Mouse (Mus musculus) heart, adult 2 months (tissue): ENCODE measurements around the gene Zfp654. TPM values are rescaled to one million over a fixed set of nuclear protein-coding genes. Genes with fewer than 3 reads are reported as not detected.

ENCODE experiments used
- DNase-seq, 2 experiments: peaks; one replicate each; pipeline ENCODE4 v3.0.0; 2021
- H3K27ac ChIP-seq: fragments of 200-600 bp; 2 replicates; pipeline ENCODE4 v1.8.1; 2022
- H3K27me3 ChIP-seq: fragments of 200-500 bp; 2 replicates; pipeline ENCODE4 v1.6.1; 2012; ENCODE audit warnings: mild to moderate bottlenecking, low read length, inconsistent platforms, mixed read lengths; ENCODE audit not compliant: control insufficient read depth, insufficient read depth
- H3K36me3 ChIP-seq: fragments of 200-500 bp; 2 replicates; pipeline ENCODE4 v1.6.1; 2012; ENCODE audit warnings: low read length, inconsistent platforms; ENCODE audit not compliant: control insufficient read depth, insufficient read depth
- H3K4me1 ChIP-seq: fragments of 200-500 bp; 2 replicates; pipeline ENCODE4 v1.6.1; 2011; ENCODE audit warnings: low read length; ENCODE audit not compliant: control insufficient read depth, insufficient read depth
- H3K4me3 ChIP-seq: fragments of 200-600 bp; 2 replicates; pipeline ENCODE4 v1.8.1; 2022
- H3K79me2 ChIP-seq: fragments of 200-500 bp; replicated peaks from 2 replicates; pipeline ENCODE4 v1.6.1; 2012; ENCODE audit warnings: mild to moderate bottlenecking, inconsistent platforms, low read length, moderate library complexity, mixed read lengths; ENCODE audit not compliant: control insufficient read depth, insufficient read depth
- H3K9ac ChIP-seq: fragments of 200-500 bp; 2 replicates; pipeline ENCODE4 v1.6.1; 2012; ENCODE audit warnings: low read depth, mild to moderate bottlenecking, control low read depth, inconsistent platforms, low read length, mixed read lengths
- CTCF ChIP-seq: fragments of 200-600 bp; IDR thresholded peaks from 2 replicates; pipeline ENCODE4 v1.8.1; 2022; ENCODE audit warnings: antibody characterized with exemption, mild to moderate bottlenecking, moderate library complexity
- EP300 ChIP-seq: fragments of 200-500 bp; IDR thresholded peaks from 2 replicates; pipeline ENCODE4 v1.6.1; 2011; ENCODE audit warnings: low read depth, low read length, control low read depth; ENCODE audit not compliant: insufficient read depth
- POLR2A ChIP-seq: fragments of 200-500 bp; IDR thresholded peaks from 2 replicates; pipeline ENCODE4 v1.6.1; 2011; ENCODE audit warnings: mild to moderate bottlenecking, low read depth, low read length, control low read depth; ENCODE audit not compliant: insufficient read depth
- WGBS: fragments of 180-500 bp; shearing (Covaris S2); methylation state at CpG from one replicate; pipeline ENCODE4 v1.1.7; 2018; 5-methylcytosine and 5-hydroxymethylcytosine counted together
- intact Hi-C: fragments of 180-260 bp; cut with DNase I; formaldehyde crosslinking; loops from one replicate; pipeline ENCODE4 v1.15.1; 2025
- polyA plus RNA-seq: library from polyadenylated mRNA; depleted of rRNA; stranded (reverse); fragments of >200 nt; gene quantifications from 2 replicates; pipeline ENCODE4 v1.2.3, GENCODE M21; 2012
- total RNA-seq, 2 experiments: library from RNA; stranded (reverse); gene quantifications; 2 replicates each; pipeline ENCODE4 v1.2.3; 2021

The Zfp654 gene
- total and polyA plus RNA-seq, 3 experiments = 1.3 to 10.6 (median 7.2) TPM

GRCm38 (mm10) chr16:64757666-64758400 is 93.6 kb downstream of the Zfp654 start:
- Histone ChIP-seq H3K4me1 (peaks cover 2% of the 10 kb centered on the region; the same call in 1 of the 2 replicates), H3K79me2 (no peaks in the 10 kb centered on the region), H3K4me3 (no peak overlapping the region), H3K9ac (no peak overlapping the region), H3K27me3 (no peaks in the 10 kb centered on the region), H3K27ac (peak overlapping the region; percentile 58; the same call in 1 of the 2 replicates), H3K36me3 (peaks cover 4% of the 10 kb centered on the region; the same call in 1 of the 2 replicates)
- DNase-seq = no peak
- WGBS = 77% methylated on average over 7 of the region's 7 CpGs
- intact Hi-C loops = loop anchor here (5.0 to 10.0 kb wide), 2 partner anchors 197 to 714 kb away; no protein-coding TSS in a partner anchor
- TF ChIP-seq CTCF (no peak), POLR2A (no peak), EP300 (no peak)

- TF ChIP-seq POLR2A (no peak), CTCF (no peak)
- Histone ChIP-seq H3K4me3 (no peak overlapping the region), H3K36me3 (peaks cover 4% of the 10 kb centered on the region; the same call in 1 of the 2 replicates), H3K79me2 (no peaks in the 10 kb centered on the region), H3K27me3 (no peaks in the 10 kb centered on the region), H3K9ac (no peak overlapping the region), H3K4me1 (peaks cover 2% of the 10 kb centered on the region; the same call in 1 of the 2 replicates), H3K27ac (no peak overlapping the region)
- intact Hi-C loops = loop anchor here (5.0 to 10.0 kb wide), 2 partner anchors 198 to 716 kb away; no protein-coding TSS in a partner anchor
- DNase-seq = no peak
- 73% methylated on average over 6 of the region's 6 CpGs for WGBS
These were observed 95.1 kb downstream of the Zfp654 start for GRCm38 (mm10) chr16:64756321-64756720.

DNA sequence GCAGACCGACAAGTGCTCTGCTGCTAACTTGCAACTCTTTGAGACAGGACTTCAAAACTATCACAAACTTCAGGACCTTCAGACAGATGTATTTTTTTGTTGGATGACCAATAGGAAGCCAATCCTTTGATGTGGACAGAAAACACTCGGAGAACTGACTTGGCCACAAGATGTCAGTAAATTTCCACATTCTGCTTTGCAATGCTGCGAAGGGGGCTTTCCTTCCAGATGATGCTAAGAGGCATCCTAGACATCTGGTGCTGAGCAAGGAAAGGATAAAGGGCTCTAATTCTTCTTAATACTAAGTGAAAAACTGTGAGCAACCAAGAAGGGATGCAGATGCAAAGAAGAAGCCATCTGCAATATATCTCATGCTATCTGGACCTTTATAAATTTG is 96.7 kb downstream of the Zfp654 start:
- no peak overlapping the region for H3K9ac ChIP-seq
- no peaks in the 10 kb centered on the region for H3K27me3 ChIP-seq
- no peak overlapping the region for H3K4me3 ChIP-seq
- intact Hi-C loops = loop anchor here (5.0 to 10.0 kb wide), 3 partner anchors 143 to 718 kb away; no protein-coding TSS in a partner anchor
- DNase-seq = no peak
- peaks cover 2% of the 10 kb centered on the region; the same call in 1 of the 2 replicates for H3K4me1 ChIP-seq
- WGBS = 36% methylated on average over 3 of the region's 3 CpGs
- H3K27ac ChIP-seq = no peak overlapping the region
- no peaks in the 10 kb centered on the region for H3K79me2 ChIP-seq
- H3K36me3 ChIP-seq = peaks cover 4% of the 10 kb centered on the region; the same call in 1 of the 2 replicates
- TF ChIP-seq POLR2A (no peak), EP300 (no peak), CTCF (peak; percentile 72)

GRCm38 (mm10) chr16:64753990-64754742 is 97.3 kb downstream of the Zfp654 start:
- Histone ChIP-seq H3K27me3 (no peaks in the 10 kb centered on the region), H3K79me2 (no peaks in the 10 kb centered on the region), H3K4me3 (no peak overlapping the region), H3K9ac (no peak overlapping the region), H3K4me1 (no peaks in the 10 kb centered on the region), H3K36me3 (peaks cover 2% of the 10 kb centered on the region; the same call in 1 of the 2 replicates), H3K27ac (no peak overlapping the region)
- 46% methylated on average over 3 of the region's 3 CpGs for WGBS
- no peak for DNase-seq
- no peak for TF ChIP-seq POLR2A
- no peak for TF ChIP-seq EP300
- TF ChIP-seq CTCF = no peak
- intact Hi-C loops = loop anchor here (5.0 to 10.0 kb wide), 2 partner anchors 143 to 201 kb away; no protein-coding TSS in a partner anchor

GRCm38 (mm10) chr16:64748237-64748636 is 103.2 kb downstream of the Zfp654 start:
- TF ChIP-seq POLR2A (no peak), CTCF (peak; percentile 96)
- Histone ChIP-seq H3K27ac (no peak overlapping the region), H3K27me3 (no peaks in the 10 kb centered on the region), H3K79me2 (no peaks in the 10 kb centered on the region), H3K4me3 (no peak overlapping the region), H3K36me3 (no peaks in the 10 kb centered on the region), H3K4me1 (no peaks in the 10 kb centered on the region), H3K9ac (no peak overlapping the region)
- intact Hi-C loops = loop anchor here (5.0 to 10.0 kb wide), 3 partner anchors 891 to 1806 kb away; no protein-coding TSS in a partner anchor
- DNase-seq = peak; percentile 41 to 63
- WGBS = 8% methylated on average over 10 of the region's 10 CpGs
